Mouse (Mus musculus) regulatory T cell (primary cell): Measurements from ENCODE around the gene Paxip1.

Source experiments
- in situ Hi-C: fragments of 300-600 bp; cut with MboI, MseI; formaldehyde crosslinking; loops from one replicate; pipeline ENCODE4 v1.15.1; 2025; ENCODE audit warnings: high pct_unique_total_duplicates

Gene Paxip1

GRCm38 (mm10) chr5:27730666-27731065 lies 60.8 kb downstream of the Paxip1 start:
- in situ Hi-C loops, result no loop called here

GRCm38 (mm10) chr5:27724460-27724859 lies 67.0 kb downstream of the Paxip1 start:
- in situ Hi-C loops, result no loop called here

GRCm38 (mm10) chr5:27719311-27719710 lies 72.2 kb downstream of the Paxip1 start:
- in situ Hi-C loops, result no loop called here

- in situ Hi-C loops, result no loop called here
Measured at GRCm38 (mm10) chr5:27717301-27717700, 74.2 kb downstream of the Paxip1 start.

GRCm38 (mm10) chr5:27716026-27716425 lies 75.5 kb downstream of the Paxip1 start:
- in situ Hi-C loops, result no loop called here

- in situ Hi-C loops, result no loop called here
Measured at GRCm38 (mm10) chr5:27714356-27714755, 77.1 kb downstream of the Paxip1 start.

- in situ Hi-C loops, result no loop called here
Measured at GRCm38 (mm10) chr5:27711461-27712192, 79.9 kb downstream of the Paxip1 start.

- in situ Hi-C loops, result no loop called here
Measured at GRCm38 (mm10) chr5:27708209-27708608, 83.3 kb downstream of the Paxip1 start.

GRCm38 (mm10) chr5:27707283-27707682 lies 84.2 kb downstream of the Paxip1 start:
- in situ Hi-C loops, result no loop called here

- in situ Hi-C loops, result no loop called here
Measured at GRCm38 (mm10) chr5:27706551-27706950, 84.9 kb downstream of the Paxip1 start.

GRCm38 (mm10) chr5:27705020-27705419 lies 86.5 kb downstream of the Paxip1 start:
- in situ Hi-C loops, result no loop called here

- in situ Hi-C loops, result no loop called here
Measured at GRCm38 (mm10) chr5:27702482-27702881, 89.0 kb downstream of the Paxip1 start.
